Mouse (Mus musculus) forelimb bud, embryonic 11.5 days (tissue): ENCODE measurements around the gene Atp8a1.
"Not testable (repeated sequence)": the region's sequence is repeated elsewhere in the genome, so short reads cannot be mapped to it uniquely, and the experiment has no call there.

Experiments used
- DNase-seq: peaks from one replicate; pipeline ENCODE4 v3.0.0-alpha.2; 2012; ENCODE audit warnings: low read depth, low spot score

Atp8a1 gene

GRCm38 (mm10) chr5:67826935-67827334 is 20.3 kb downstream of the Atp8a1 start:
- no peak for DNase-seq

GRCm38 (mm10) chr5:67826278-67826677 is 21.0 kb downstream of the Atp8a1 start:
- DNase-seq = no peak

- DNase-seq = no peak
Observed at GRCm38 (mm10) chr5:67824600-67824999, 22.6 kb downstream of the Atp8a1 start.

DNA sequence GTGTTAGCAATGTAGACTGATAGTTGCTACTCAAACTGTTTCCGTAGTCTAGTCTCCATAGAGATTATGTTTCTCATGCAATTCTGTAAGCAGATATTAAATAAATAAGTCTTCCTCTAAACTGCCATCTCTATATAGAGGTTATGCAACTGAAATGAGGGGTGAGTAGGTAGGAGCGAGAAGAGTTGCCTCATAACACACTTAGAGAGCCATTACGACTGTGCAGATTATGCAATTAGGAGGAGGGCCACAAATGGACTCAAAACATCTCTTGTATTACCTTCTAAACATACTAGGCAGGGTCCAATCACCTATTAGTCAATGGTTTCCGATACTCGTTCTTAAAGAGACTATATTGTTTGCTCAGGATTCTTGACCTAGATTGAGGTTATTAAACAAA is 23.5 kb downstream of the Atp8a1 start:
- no peak for DNase-seq

DNA sequence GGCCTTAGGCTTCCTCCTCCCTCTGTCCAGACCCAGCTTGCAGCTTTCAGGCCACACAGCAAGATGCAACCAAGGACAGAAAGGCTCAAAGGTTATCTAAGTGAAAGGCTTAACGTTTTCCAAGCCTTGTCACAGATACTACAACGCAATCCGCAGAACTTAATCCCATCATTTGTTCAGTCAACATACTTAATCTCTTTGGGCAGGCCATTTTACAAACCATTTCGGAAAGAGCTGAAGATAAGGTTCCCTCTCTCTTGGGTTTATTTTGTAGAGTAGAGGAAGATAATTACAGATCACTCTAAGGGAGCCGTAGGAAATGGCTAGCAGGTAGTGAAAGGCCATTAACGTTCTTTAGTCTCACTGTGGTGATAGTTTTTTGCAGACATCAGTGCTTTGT is 24.6 kb downstream of the Atp8a1 start:
- DNase-seq = no peak

DNA sequence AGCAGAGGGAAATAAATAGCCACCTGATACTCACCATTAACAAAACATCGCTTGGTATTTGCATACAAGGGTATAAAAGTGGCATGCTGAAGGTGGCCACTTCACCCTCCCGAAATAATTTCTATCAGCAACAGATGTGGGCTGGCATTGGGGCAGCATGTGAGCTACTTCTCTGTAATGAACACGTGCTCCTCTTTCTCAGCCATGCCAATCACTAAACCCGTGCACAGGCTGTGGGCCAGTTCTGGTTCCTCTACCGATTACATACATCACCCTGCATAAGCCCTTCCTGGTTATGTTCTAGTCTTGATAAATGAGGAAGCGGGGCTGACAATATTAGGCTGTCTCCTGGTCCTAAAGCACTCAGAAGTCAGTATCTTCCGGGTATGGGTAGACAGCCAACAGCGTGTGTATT is 25.2 kb downstream of the Atp8a1 start:
- no peak for DNase-seq

DNA sequence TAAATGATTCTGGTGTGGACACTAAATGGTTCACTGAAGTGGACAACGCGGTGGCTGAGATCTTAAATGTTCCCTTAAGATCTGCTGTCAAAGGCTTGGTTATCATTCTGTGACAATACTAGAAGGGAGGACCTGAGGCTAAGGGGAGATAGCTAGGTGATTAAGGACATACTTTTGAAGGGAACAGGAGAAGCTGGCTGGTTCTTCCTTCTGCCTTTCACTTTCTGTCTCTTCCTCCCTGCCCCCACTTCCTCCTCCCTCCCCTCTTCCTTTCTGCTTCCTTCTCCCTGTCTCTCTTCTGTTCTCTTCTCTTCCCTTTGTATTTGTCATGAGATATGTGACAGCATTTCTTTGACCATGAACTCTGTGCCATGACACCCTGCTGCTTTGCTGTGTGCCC is 26.0 kb downstream of the Atp8a1 start:
- DNase-seq = no peak

DNA sequence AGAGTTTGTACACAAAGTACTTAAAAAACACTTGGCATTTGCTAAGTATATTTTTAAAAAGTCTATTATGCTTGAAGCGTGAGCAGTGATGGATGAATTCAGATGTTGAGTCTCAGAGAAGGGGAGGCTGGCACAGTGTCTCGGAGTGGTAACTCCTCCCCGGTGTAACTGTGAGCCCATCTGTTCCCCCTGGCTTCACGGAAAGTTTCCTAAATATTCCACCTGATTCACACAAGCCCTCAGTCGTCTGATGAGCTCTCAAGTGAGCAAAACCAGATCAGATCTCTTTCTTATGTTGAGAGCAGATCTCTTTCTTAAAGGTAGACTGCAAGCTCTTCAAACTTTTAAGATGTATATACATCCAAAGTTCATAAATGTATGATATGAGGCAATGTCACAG is 27.8 kb downstream of the Atp8a1 start:
- no peak for DNase-seq

DNA sequence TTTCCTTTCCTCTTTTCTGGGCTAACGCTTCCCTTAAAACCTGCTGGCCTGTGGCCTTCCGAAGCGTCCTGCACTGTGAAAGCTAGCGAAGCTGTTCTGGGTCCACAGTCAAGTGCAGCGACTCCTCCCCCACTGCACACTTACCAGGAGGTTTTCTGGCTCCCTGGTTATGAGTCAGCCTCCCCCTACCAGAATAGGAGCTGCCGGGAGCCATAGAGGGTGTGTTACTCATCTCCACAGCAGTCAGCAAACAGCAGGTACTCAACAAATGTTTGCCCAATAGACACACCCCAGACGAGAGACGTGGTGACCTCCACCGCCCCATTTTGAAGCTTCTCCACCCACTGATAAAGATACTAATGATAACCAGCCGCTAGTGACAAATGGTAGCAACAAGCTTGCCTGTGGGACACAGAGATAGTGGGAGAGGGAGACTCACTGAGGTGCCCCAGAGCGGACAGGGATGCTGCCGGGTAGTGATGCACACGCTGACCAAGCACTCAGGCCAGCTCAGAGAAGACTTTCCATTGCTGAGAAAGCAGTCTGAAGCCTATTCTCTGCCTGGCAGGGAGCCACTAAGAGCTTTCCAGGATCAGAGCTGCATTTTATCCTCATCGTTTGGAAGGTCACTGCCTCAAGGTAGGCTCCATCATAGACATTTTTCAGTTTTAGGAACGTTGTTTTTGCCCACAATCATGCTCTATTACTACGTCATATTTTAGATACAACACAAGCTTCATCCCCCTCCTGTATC is 31.5 kb downstream of the Atp8a1 start:
- DNase-seq = no peak

- not testable (repeated sequence) for DNase-seq
Observed at GRCm38 (mm10) chr5:67815060-67815459, 32.2 kb downstream of the Atp8a1 start.

DNA sequence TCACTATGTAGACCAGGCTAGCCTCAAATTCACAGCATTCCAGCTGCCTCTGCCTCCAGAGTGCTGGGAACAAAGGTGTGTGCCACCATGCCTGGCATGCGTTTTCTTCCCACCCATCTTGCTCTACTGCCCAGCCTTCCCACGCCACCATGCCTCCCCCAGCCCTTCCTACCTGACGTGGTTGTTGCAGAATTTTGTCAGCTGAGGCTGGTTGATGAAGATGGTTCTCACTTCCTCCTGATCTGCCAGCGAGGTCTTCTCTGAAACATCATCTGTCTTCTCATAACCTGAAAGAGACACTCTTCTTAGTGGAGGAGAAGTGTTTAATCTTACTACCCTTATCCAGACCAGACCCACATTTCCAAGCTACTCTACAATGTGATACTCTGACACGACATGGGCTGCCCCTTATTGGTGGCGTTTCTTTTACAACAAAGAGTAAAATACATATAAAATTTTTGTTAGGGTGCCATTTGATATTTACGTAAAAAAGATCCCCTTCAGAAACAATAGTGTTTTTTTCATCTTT is 32.7 kb downstream of the Atp8a1 start:
- no peak for DNase-seq

- DNase-seq = no peak
Observed at GRCm38 (mm10) chr5:67813334-67813733, 33.9 kb downstream of the Atp8a1 start.

- no peak for DNase-seq
Observed at GRCm38 (mm10) chr5:67802174-67803030, 44.8 kb downstream of the Atp8a1 start.

- no peak for DNase-seq
Observed at GRCm38 (mm10) chr5:67800801-67801200, 46.4 kb downstream of the Atp8a1 start.

DNA sequence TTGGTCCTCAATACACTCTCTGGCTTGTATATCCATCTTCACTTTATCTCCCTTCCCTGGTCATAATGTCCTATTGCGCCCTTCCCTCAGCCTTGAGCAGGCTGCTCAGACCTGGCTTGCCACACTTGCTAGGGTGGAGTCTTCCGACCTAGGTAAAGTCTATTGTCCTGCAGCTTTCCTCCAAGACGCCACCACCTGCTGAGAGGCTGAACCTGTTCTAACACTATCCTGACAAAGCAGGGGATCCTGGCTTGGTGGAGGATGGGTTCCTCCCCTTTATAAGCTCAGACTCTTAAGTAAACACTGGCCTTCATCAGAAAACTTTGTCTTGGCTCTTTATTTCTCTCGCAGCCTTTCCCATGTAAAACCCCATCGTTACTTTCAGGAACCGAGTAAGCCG is 47.4 kb downstream of the Atp8a1 start:
- no peak for DNase-seq

DNA sequence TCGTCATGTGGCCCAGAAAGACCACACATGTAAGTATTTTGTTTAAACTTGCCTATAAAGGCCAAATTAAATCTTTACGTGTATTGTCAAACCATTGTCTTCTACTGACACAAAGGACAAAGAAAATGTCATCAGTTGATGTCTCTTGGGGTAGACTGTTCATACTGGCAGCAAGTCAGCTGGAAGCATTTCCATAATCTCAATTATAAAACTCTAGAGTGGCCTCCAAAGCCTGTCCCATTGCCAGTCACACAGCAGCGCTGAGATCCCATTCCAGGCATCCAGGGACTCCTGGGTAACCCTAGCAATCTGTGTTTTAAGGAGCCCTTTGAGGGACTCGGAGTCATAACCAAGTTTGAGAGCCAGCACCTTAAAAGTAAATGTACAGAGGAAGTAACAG is 48.9 kb downstream of the Atp8a1 start:
- no peak for DNase-seq

DNA sequence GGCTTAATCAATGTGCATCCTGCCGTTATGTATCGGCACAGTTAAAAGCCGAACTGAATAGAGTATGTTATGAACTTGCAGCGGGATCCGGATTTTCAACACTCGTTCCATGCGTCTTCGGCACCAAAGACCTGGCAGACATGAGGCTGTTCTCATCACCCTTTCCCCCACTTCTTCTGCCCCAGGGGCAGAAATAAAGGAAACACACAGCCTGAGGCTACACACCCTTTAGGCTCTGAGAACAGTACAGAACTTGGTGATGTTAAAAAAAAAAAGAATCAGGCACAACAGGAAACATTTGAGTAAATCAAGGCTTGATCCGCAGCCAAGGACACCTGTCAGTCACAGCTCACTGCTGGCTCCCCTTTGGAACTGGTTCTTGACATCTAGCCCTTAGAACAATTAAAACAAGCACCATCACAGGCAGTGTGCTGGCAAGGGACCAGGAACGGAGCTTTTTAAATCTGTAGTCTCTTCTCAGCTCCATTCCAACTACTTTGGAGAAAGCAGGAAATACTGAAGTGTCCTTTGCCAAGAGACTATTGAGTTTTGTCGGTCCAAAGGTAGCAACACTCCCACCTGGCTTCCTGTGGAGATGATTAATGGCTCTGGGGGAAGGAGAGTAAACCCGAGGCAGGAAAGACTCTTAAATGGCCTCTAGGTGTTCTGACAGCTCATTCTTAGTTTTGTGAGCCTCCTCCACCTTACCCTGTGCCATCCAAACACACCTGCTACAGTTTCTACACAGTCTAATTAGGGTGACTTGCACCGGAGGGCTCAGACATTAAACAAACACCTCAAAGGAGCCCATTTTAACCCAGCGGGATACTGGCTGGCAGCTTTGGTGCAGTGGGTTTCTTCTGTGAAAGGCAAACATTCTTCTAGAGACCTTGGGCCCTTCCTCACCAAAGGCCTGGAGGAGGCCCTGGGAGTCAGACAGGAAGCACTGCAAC is 50.0 kb downstream of the Atp8a1 start:
- DNase-seq = peak; percentile 14

GRCm38 (mm10) chr5:67794129-67794800 is 53.0 kb downstream of the Atp8a1 start:
- DNase-seq = no peak

DNA sequence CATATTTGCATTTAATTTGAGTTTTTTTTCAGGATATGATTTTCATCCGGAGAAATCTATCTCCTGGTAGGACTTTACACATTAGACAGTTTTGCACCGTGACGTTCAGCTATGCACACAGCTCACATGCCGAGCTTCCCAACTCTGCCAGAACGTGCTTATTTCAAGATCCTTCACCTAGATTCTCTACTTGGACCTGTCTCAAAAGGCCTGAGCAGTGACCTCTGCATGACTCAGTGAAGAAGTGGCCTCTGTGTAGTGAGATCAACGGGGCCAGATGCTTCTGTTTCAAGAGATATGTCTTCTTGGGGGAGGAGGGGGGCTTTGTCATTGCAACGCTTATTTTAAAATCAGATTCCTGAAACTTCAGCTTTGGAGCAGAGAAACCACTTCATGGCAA is 64.5 kb downstream of the Atp8a1 start:
- DNase-seq = no peak

DNA sequence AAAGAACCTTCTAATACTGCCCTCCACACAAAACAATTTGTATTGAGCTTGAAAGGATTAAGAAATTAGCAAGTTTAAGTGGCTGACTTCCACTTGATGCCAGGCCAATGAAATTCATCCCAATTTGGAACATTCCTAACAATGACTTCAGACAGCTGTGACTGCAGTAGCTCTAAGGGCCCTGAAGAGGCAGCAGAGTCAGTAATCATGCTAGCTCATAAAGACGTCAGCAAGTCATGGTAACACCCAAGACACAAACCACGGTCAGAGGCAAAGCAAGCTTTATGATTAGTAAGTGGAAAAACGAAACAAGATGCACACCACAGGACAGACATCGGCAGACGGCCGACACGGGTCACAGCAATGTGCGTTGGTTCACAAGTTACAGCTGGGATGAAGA is 69.2 kb downstream of the Atp8a1 start:
- peak; percentile 81 for DNase-seq

GRCm38 (mm10) chr5:67774186-67774585 is 73.0 kb downstream of the Atp8a1 start:
- no peak for DNase-seq
